Mouse (Mus musculus) embryonic facial prominence, embryonic 15.5 days (tissue): ENCODE measurements at regions not wholly inside any gene's neighbourhood (a gene's known extent, or its start where the extent isn't known, plus 50 kb on each side); places are given as distances from the start of the nearest gene placed in this dataset.

ENCODE experiments used
- ATAC-seq: fragments of 200-750 bp; cut with Nextera tagmentation; 2 replicates; pipeline ENCODE4 v1.8.0; 2017; ENCODE audit warnings: low read depth, moderate TSS enrichment; ENCODE audit not compliant: insufficient number of reproducible peaks, low FRiP score, low TSS enrichment
- H3K27ac ChIP-seq: fragments of 300-500 bp; sonication (generic); replicated peaks from 2 replicates; pipeline ENCODE4 v1.5.1; 2015; ENCODE audit warnings: mild to moderate bottlenecking, inconsistent platforms
- H3K27me3 ChIP-seq: fragments of 300-500 bp; sonication (generic); 2 replicates; pipeline ENCODE4 v1.6.1; 2015; ENCODE audit warnings: inconsistent platforms
- H3K36me3 ChIP-seq: fragments of 300-500 bp; sonication (generic); 2 replicates; pipeline ENCODE4 v1.6.1; 2015; ENCODE audit warnings: mild to moderate bottlenecking, inconsistent platforms
- H3K4me1 ChIP-seq: fragments of 300-500 bp; sonication (generic); 2 replicates; pipeline ENCODE4 v1.6.1; 2015; ENCODE audit warnings: inconsistent platforms
- H3K4me2 ChIP-seq: fragments of 300-500 bp; sonication (generic); replicated peaks from 2 replicates; pipeline ENCODE4 v1.6.1; 2015; ENCODE audit warnings: mild to moderate bottlenecking, inconsistent platforms
- H3K4me3 ChIP-seq: fragments of 300-500 bp; sonication (generic); replicated peaks from 2 replicates; pipeline ENCODE4 v1.5.1; 2015; ENCODE audit warnings: mild to moderate bottlenecking, inconsistent platforms
- H3K9ac ChIP-seq: fragments of 300-500 bp; sonication (generic); 2 replicates; pipeline ENCODE4 v1.6.1; 2015; ENCODE audit warnings: inconsistent platforms
- H3K9me3 ChIP-seq: fragments of 300-500 bp; sonication (generic); replicated peaks from 2 replicates; pipeline ENCODE4 v1.6.1; 2016; ENCODE audit warnings: inconsistent platforms
- WGBS: fragments of 180-500 bp; shearing (Covaris S2); methylation state at CpG from one replicate; pipeline ENCODE4 v1.1.7; 2015; 5-methylcytosine and 5-hydroxymethylcytosine counted together

DNA sequence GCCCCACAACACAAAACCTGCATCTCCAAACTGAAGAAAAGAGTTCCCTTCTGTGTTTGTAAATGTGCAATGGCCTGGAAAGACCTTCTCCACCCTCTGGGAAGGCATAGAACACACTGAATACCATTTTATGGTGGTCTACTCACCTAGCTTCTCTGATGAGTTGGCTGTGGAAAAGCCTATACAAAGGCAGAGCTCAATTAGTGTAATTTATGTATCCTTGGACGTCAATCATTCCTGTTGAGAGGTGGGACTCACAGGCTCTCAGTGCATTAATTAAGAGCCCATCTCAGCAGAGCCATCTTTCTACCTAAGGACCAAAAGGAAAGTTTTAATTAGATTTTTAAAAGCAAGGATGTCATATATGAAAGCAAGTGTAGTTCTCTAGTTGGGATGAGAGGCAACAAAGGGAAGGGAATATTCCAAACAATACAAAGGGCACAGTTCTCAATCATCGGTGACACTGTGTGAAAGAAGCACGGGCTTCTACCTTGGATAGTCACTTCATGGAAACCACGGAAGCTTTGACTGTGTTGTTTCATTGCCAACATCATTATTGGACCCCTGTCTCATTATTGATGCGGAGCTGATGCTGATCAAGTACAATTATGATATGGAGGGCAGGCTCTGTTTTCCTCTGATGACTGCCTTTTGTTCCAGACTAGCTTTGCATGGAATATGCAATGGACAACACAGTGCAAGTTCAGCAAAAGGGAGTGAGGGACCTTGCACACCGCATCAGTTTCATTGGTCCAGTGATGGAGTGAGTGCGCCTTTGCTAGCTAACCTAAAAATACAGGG is 392.5 kb upstream of the Tenm3 start:
- no peaks in the 10 kb centered on the region for H3K9me3 ChIP-seq
- H3K4me2 ChIP-seq, result no peak overlapping the region
- ATAC-seq, result no peak
- no peaks in the 10 kb centered on the region for H3K36me3 ChIP-seq
- no peaks in the 10 kb centered on the region for H3K27me3 ChIP-seq
- H3K4me1 ChIP-seq, result no peaks in the 10 kb centered on the region
- H3K9ac ChIP-seq, result no peak overlapping the region
- H3K27ac ChIP-seq, result no peak overlapping the region
- no peak overlapping the region for H3K4me3 ChIP-seq
- WGBS, result 89% methylated on average over 7 of the region's 7 CpGs

DNA sequence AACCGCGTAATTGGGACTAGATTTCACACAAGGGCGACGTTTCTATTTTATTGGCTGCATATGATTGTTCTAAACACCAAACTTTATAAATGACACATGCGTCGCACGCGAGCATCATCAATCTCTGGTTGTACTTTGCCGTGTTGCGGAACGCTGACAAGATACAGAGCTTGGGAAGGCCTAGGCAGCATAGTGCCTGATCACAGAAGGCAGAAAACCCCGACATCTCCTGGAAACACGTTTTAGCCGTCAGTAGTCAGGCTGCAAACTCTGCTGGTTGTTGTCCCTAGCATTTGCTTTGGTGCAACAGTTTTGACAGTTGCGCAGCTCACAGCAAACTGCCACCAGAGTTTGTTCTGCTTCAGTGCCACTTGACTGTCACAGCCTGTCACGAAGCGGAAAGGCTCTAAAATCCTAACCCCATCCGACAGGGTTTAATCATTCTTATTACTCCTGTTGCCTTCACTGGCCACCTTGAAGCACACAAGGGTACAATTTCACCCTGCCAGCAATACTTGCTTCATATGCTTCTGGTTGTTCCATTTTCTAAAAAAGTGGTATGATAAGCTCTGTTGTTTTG is 380.2 kb upstream of the Tenm3 start:
- H3K9me3 ChIP-seq, result no peaks in the 10 kb centered on the region
- H3K27me3 ChIP-seq, result no peaks in the 10 kb centered on the region
- 65% methylated on average over 18 of the region's 18 CpGs for WGBS
- no peak for ATAC-seq
- H3K4me1 ChIP-seq, result 0 out of 2 replicates have a peak, but pooled peaks cover 4% of the 10 kb centered on the region
- H3K36me3 ChIP-seq, result no peaks in the 10 kb centered on the region
- no peak overlapping the region for H3K4me3 ChIP-seq
- no peak overlapping the region for H3K9ac ChIP-seq
- no peak overlapping the region for H3K27ac ChIP-seq
- H3K4me2 ChIP-seq, result no peak overlapping the region

DNA sequence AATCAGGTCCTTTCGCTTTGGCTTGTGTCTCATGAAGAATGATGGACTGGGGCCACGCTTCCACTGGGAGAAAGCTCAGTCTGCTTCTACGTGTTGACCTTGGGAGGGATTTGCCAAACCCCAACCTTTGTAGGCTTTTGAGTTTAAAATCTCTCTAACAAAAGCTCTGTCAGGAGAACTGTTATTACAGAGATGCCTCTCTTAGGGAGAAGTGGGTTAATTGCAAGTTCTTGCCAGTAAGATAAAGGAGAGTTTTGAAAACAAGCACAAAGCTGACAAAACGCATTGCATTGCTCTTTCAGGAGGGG is 351.5 kb upstream of the Tenm3 start:
- ATAC-seq, result no peak
- no peak overlapping the region for H3K4me3 ChIP-seq
- no peaks in the 10 kb centered on the region for H3K36me3 ChIP-seq
- no peaks in the 10 kb centered on the region for H3K27me3 ChIP-seq
- H3K4me2 ChIP-seq, result no peak overlapping the region
- WGBS, result 76% methylated on average over 4 of the region's 4 CpGs
- no peak overlapping the region for H3K9ac ChIP-seq
- H3K4me1 ChIP-seq, result no peaks in the 10 kb centered on the region
- H3K27ac ChIP-seq, result no peak overlapping the region
- no peaks in the 10 kb centered on the region for H3K9me3 ChIP-seq

DNA sequence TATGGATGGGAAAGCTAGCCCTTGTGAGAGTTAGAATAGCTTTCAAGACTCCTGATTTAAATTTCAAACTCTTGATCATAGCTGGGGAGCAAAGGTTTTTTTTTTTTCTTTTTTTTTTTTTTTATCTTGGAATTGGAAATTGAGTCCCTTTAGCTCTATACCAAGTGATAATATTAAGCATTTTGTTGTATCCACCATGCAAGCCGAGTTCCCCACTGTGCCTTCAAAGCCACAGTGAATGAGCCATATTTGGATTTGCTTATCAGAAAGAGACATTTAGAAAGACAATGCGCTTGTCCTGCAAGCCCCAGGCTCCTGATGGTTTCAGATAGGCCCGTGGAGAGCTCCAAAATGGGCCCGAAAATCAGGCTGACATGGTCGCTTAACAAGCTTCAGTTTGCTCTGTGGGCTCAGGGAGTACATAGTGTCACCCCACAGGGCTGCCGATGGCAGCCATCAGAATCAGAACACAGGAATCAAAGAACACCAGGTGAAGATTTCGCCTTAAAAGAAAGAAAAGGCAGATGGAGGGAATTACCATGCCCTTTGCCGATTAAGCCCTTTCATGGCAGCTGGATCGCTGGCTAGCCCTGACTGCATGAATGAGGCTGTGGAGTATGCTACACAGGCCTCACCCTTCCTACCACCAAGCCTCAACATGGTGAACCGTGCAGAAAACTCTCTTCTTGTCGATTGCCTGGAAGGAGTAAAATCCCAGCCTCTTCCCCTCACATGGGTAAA is 351.0 kb upstream of the Tenm3 start:
- Histone ChIP-seq H3K36me3 (no peaks in the 10 kb centered on the region), H3K4me1 (no peaks in the 10 kb centered on the region), H3K27ac (no peak overlapping the region), H3K9me3 (no peaks in the 10 kb centered on the region), H3K4me3 (no peak overlapping the region), H3K9ac (no peak overlapping the region), H3K27me3 (no peaks in the 10 kb centered on the region), H3K4me2 (no peak overlapping the region)
- 53% methylated on average over 11 of the region's 11 CpGs for WGBS
- ATAC-seq, result no peak

- Histone ChIP-seq H3K36me3 (no peaks in the 10 kb centered on the region), H3K4me1 (no peaks in the 10 kb centered on the region), H3K9me3 (no peaks in the 10 kb centered on the region), H3K4me3 (no peak overlapping the region), H3K4me2 (no peak overlapping the region), H3K9ac (no peak overlapping the region), H3K27ac (no peak overlapping the region), H3K27me3 (no peaks in the 10 kb centered on the region)
- 47% methylated on average over 3 of the region's 3 CpGs for WGBS
- ATAC-seq, result no peak
These were observed 343.1 kb upstream of the Tenm3 start for GRCm38 (mm10) chr8:49186853-49187252.

DNA sequence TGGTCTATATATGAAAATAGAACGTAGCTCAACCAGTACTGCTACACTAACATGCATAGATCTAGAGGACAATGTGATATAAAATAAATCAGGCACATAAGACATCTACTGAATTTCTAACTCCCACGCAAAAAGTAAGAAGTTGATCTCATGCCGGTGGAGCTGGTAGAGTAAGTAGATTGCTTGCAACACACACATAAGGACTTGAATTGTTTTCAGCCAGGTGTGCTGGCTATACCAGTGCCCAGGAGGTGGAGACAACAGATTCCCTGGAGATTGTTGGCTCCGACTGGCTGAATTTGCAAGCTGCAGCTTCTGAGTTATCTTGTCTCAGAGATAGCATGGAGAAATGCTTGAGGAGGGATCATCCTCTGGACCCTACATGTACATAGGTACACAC is 331.6 kb upstream of the Tenm3 start:
- Histone ChIP-seq H3K36me3 (no peaks in the 10 kb centered on the region), H3K9me3 (no peaks in the 10 kb centered on the region), H3K4me1 (no peaks in the 10 kb centered on the region), H3K27me3 (no peaks in the 10 kb centered on the region), H3K27ac (no peak overlapping the region), H3K4me3 (no peak overlapping the region), H3K9ac (no peak overlapping the region), H3K4me2 (no peak overlapping the region)
- WGBS, result 81% methylated on average over 4 of the region's 4 CpGs
- ATAC-seq, result no peak

- H3K4me2 ChIP-seq, result no peak overlapping the region
- 92% methylated on average over 2 of the region's 2 CpGs for WGBS
- no peak overlapping the region for H3K27ac ChIP-seq
- H3K4me3 ChIP-seq, result no peak overlapping the region
- H3K36me3 ChIP-seq, result no peaks in the 10 kb centered on the region
- H3K9ac ChIP-seq, result no peak overlapping the region
- no peaks in the 10 kb centered on the region for H3K4me1 ChIP-seq
- H3K9me3 ChIP-seq, result no peaks in the 10 kb centered on the region
- no peaks in the 10 kb centered on the region for H3K27me3 ChIP-seq
- ATAC-seq, result no peak
These were observed 331.2 kb upstream of the Tenm3 start for GRCm38 (mm10) chr8:49174956-49175355.

DNA sequence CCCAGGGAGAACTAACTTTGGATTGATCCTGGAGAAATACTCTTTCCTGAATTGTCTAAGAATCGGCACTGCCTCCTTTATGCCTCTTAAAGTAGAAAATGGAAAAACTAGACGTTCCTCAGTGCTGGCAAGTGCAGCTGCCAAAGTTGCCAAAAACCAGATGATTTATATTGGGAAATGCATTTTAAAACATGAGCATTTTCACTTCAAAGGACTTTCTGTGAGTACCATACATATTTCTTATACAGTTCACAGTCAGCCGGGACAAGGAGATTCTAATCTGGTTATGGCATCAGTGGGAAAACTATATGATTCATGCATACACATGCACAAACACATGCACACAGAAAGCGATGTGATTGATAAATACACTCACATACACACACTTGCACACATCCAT is 315.6 kb upstream of the Tenm3 start:
- no peak overlapping the region for H3K4me3 ChIP-seq
- no peak for ATAC-seq
- 36% methylated on average over 4 of the region's 4 CpGs for WGBS
- no peaks in the 10 kb centered on the region for H3K4me1 ChIP-seq
- no peak overlapping the region for H3K27ac ChIP-seq
- H3K4me2 ChIP-seq, result no peak overlapping the region
- no peaks in the 10 kb centered on the region for H3K27me3 ChIP-seq
- no peaks in the 10 kb centered on the region for H3K9me3 ChIP-seq
- H3K36me3 ChIP-seq, result no peaks in the 10 kb centered on the region
- no peak overlapping the region for H3K9ac ChIP-seq

DNA sequence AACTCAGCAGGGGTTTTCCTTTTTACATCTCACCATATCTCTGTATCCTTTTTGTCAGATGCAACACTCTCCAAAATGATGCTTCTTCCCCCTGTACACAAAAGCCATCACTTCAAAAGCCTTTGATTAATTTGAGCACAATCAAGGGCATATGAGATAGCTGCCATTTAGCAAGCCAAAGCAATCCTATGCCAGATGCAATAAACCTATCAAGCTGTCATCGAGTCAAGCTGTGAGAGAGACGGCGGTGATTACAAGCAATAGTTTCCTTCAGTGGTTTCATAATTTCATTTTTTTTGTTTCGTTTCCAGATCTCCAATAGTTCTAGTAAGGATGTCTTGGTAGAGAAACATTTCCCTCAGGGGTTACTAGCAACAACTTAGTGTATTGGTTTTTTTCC is 314.4 kb upstream of the Tenm3 start:
- Histone ChIP-seq H3K27ac (no peak overlapping the region), H3K36me3 (no peaks in the 10 kb centered on the region), H3K9ac (no peak overlapping the region), H3K27me3 (no peaks in the 10 kb centered on the region), H3K4me3 (no peak overlapping the region), H3K9me3 (no peaks in the 10 kb centered on the region), H3K4me1 (no peaks in the 10 kb centered on the region), H3K4me2 (no peak overlapping the region)
- 54% methylated on average over 4 of the region's 4 CpGs for WGBS
- ATAC-seq, result no peak

DNA sequence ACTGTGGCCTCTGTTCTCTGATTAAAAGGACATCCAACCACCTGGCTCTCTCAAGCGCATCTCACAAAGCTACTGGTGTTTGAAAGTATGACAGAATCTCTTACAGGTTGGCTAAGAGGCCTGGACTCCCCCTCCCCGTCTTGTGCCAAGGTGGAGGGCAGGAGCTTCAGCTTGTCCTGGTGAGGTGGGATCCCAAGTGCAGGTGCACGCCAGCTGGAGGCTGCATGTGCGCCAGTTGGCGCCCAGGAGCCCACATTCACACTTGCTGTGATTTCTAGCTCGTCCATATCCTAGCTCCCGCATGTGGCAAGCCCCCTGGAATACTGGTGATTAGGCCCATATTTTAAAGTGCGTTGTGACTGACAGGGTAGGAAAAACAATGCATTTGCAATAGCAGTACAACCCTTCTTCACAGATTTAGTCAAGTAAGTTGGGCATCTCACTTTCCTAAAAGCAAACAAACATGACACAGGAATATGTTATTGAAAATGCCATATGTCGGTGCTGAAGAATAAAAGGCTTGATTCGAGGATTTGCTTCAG is 292.8 kb upstream of the Tenm3 start:
- no peaks in the 10 kb centered on the region for H3K27me3 ChIP-seq
- 81% methylated on average over 10 of the region's 10 CpGs for WGBS
- no peaks in the 10 kb centered on the region for H3K36me3 ChIP-seq
- H3K4me1 ChIP-seq, result no peaks in the 10 kb centered on the region
- ATAC-seq, result no peak
- no peak overlapping the region for H3K4me2 ChIP-seq
- no peak overlapping the region for H3K27ac ChIP-seq
- H3K9me3 ChIP-seq, result no peaks in the 10 kb centered on the region
- H3K9ac ChIP-seq, result no peak overlapping the region
- no peak overlapping the region for H3K4me3 ChIP-seq

DNA sequence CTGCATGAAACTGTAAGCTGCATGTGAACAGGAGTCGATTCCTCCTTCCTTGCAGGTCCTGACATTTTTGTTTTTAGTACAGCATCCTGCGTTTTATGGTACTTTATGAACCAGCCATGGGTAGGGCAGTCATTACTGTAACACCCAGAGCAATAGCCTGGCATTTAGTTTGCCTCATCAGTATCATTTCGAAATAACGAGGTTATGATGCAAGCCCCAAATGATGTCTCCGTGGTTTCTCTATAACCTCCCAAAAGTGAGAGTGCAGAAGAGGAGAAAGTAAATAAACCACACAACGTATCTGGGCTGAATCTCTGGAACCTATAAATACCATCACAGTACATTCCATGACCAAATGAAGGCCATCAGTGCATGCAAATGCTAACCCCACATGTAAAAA is 265.3 kb upstream of the Tenm3 start:
- Histone ChIP-seq H3K4me1 (peaks cover 23% of the 10 kb centered on the region), H3K4me2 (peak overlapping the region; percentile 17; the same call in 1 of the 2 replicates), H3K27ac (no peak overlapping the region), H3K36me3 (no peaks in the 10 kb centered on the region), H3K4me3 (no peak overlapping the region), H3K9ac (no peak overlapping the region), H3K27me3 (no peaks in the 10 kb centered on the region), H3K9me3 (no peaks in the 10 kb centered on the region)
- no peak for ATAC-seq
- WGBS, result 40% methylated on average over 6 of the region's 6 CpGs
